8 mouse cellular contexts compared by ENCODE assay signal in genomic region chr14:121062238-121063082, GRCm38 (mm10). TPM values are rescaled to one million over a fixed set of nuclear protein-coding genes. Genes with fewer than 3 reads are reported as not detected.
DNase-seq lines count a peak whose midpoint lies in the region; ATAC-seq lines count a peak whose summit lies in the region.

No protein-coding gene starts in this region.

- no peaks in the 10 kb centered on the region for H3K9me3 ChIP-seq in forebrain, embryonic 15.5 days
- no peaks in the 10 kb centered on the region for H3K9me3 ChIP-seq in hindbrain, embryonic 14.5 days (ENCODE audit: control insufficient read depth, low read length)
- 0 out of 2 replicates have a peak, but pooled peaks cover 4% of the 10 kb centered on the region for H3K9me3 ChIP-seq in midbrain, embryonic 13.5 days

- H3K27ac ChIP-seq in forebrain, embryonic 15.5 days (replicated peaks), result peak overlapping the region; percentile 93
- H3K27ac ChIP-seq in hindbrain, embryonic 14.5 days, result peak overlapping the region; percentile 74
- peak overlapping the region; percentile 69 for H3K27ac ChIP-seq in midbrain, embryonic 13.5 days

- no peaks in the 10 kb centered on the region for H3K27me3 ChIP-seq in forebrain, embryonic 15.5 days
- no peaks in the 10 kb centered on the region for H3K27me3 ChIP-seq in hindbrain, embryonic 14.5 days (ENCODE audit: control insufficient read depth, insufficient read depth, low read length)
- no peaks in the 10 kb centered on the region for H3K27me3 ChIP-seq in midbrain, embryonic 13.5 days

- peaks cover 57% of the 10 kb centered on the region for H3K4me1 ChIP-seq in forebrain, embryonic 15.5 days
- H3K4me1 ChIP-seq in hindbrain, embryonic 14.5 days (replicated peaks; ENCODE audit: control insufficient read depth, insufficient read depth, low read length), result peaks cover 25% of the 10 kb centered on the region
- peaks cover 53% of the 10 kb centered on the region for H3K4me1 ChIP-seq in midbrain, embryonic 13.5 days (replicated peaks)

- 1% methylated on average over 14 of the region's 14 CpGs for WGBS in forebrain, embryonic 15.5 days
- 7% methylated on average over 14 of the region's 14 CpGs for WGBS in hindbrain, embryonic 14.5 days
- WGBS in midbrain, embryonic 13.5 days, result 14% methylated on average over 14 of the region's 14 CpGs

- DNase-seq in ES-CJ7 (ENCODE audit: low read depth, low spot score), result peak; percentile 9
- DNase-seq in brain, adult 2 months (ENCODE audit: low read depth, low spot score), result peak; percentile 86
- peak; percentile 66 for DNase-seq in hindbrain, embryonic 14.5 days (ENCODE audit: low spot score)
- DNase-seq in left cerebral cortex, adult 18-20 months (ENCODE audit: low spot score in 2 of 2), result peak; percentile 63 to 69
- DNase-seq in thymus, postnatal 4 days, result no peak
- DNase-seq in B cell, adult 2 months, result no peak

- ATAC-seq in forebrain, embryonic 15.5 days (replicated peaks), result peak; percentile 90
- ATAC-seq in hindbrain, embryonic 14.5 days (ENCODE audit: low FRiP score), result peak; percentile 84
- ATAC-seq in midbrain, embryonic 13.5 days, result peak; percentile 92

- H3K9ac ChIP-seq in forebrain, embryonic 15.5 days (replicated peaks), result peak overlapping the region; percentile 26
- peak overlapping the region; percentile 32; the same call in 1 of the 2 replicates for H3K9ac ChIP-seq in hindbrain, embryonic 14.5 days
- H3K9ac ChIP-seq in midbrain, embryonic 13.5 days (replicated peaks), result peak overlapping the region; percentile 40

- peak overlapping the region; percentile 24 for H3K4me2 ChIP-seq in forebrain, embryonic 15.5 days (replicated peaks)
- H3K4me2 ChIP-seq in hindbrain, embryonic 14.5 days (replicated peaks), result peak overlapping the region; percentile 15; the same call in 1 of the 2 replicates
- peak overlapping the region; percentile 15; the same call in 1 of the 2 replicates for H3K4me2 ChIP-seq in midbrain, embryonic 13.5 days (replicated peaks)

- H3K36me3 ChIP-seq in forebrain, embryonic 15.5 days, result peaks cover 4% of the 10 kb centered on the region; the same call in 1 of the 2 replicates
- no peaks in the 10 kb centered on the region for H3K36me3 ChIP-seq in hindbrain, embryonic 14.5 days (replicated peaks; ENCODE audit: control insufficient read depth, insufficient read depth)
- peaks cover 7% of the 10 kb centered on the region for H3K36me3 ChIP-seq in midbrain, embryonic 13.5 days

- no peak overlapping the region for H3K4me3 ChIP-seq in forebrain, embryonic 15.5 days
- no peak overlapping the region for H3K4me3 ChIP-seq in hindbrain, embryonic 14.5 days (replicated peaks; ENCODE audit: low read length)
- no peak overlapping the region for H3K4me3 ChIP-seq in midbrain, embryonic 13.5 days (replicated peaks)

RNA-seq across cellular contexts. Expression of gene Farp1, which starts 27.5 kb away (rescaled TPM):
- 31.1 and 35.6 TPM in 2 replicates for polyA plus RNA-seq in forebrain, embryonic 15.5 days (2015; fragmentation: Nextera tagmentation; extraction: Ambion mirVana)
- 44.6 and 45.2 TPM in 2 replicates for polyA plus RNA-seq in hindbrain, embryonic 14.5 days (2014; fragmentation: Nextera tagmentation; extraction: Ambion mirVana)
- total RNA-seq in left cerebral cortex, adult 18-20 months (2021), result 100 to 1,000 TPM; 129 to 134 TPM
- polyA plus RNA-seq in midbrain, embryonic 13.5 days (2015; fragmentation: Nextera tagmentation; extraction: Ambion mirVana), result 21.3 and 22.5 TPM in 2 replicates

Comparison
In these comparisons a context has a peak if more than half of its experiments do, and no peak if none do; other contexts are left out.
1. DNase-seq: peak in ES-CJ7 (single experiment), brain, adult 2 months (single experiment), hindbrain, embryonic 14.5 days (single experiment) and left cerebral cortex, adult 18-20 months (2 of 2); none in thymus, postnatal 4 days (single experiment) and B cell, adult 2 months (0 of 2).
2. Peak in every context shown above with its lines, with median percentiles within 50 percentile points of each other: ATAC-seq, H3K27ac ChIP-seq, H3K4me2 ChIP-seq and H3K9ac ChIP-seq.